8 mouse cellular contexts compared by ENCODE assay signal in genomic region chr9:57260940-57261339, GRCm38 (mm10). TPM values are rescaled to one million over a fixed set of nuclear protein-coding genes. Genes with fewer than 3 reads are reported as not detected.
DNase-seq lines count a peak whose midpoint lies in the region; ATAC-seq lines count a peak whose summit lies in the region.

No protein-coding gene starts in this region.

- no peaks in the 10 kb centered on the region for H3K9me3 ChIP-seq in heart, embryonic 11.5 days (replicated peaks; ENCODE audit: control insufficient read depth, low read length)
- no peaks in the 10 kb centered on the region for H3K9me3 ChIP-seq in forebrain, embryonic 11.5 days (ENCODE audit: control insufficient read depth, low read length)
- no peaks in the 10 kb centered on the region for H3K9me3 ChIP-seq in liver, embryonic 11.5 days (ENCODE audit: control insufficient read depth, low read length)
- no peaks in the 10 kb centered on the region for H3K9me3 ChIP-seq in stomach, embryonic 16.5 days (replicated peaks; ENCODE audit: control insufficient read depth, low read length)

- peaks cover 15% of the 10 kb centered on the region for H3K4me1 ChIP-seq in heart, embryonic 11.5 days (ENCODE audit: control insufficient read depth, insufficient read depth, low read length)
- H3K4me1 ChIP-seq in forebrain, embryonic 11.5 days (replicated peaks; ENCODE audit: control insufficient read depth, insufficient read depth, low read length), result peaks cover 5% of the 10 kb centered on the region; the same call in 1 of the 2 replicates
- peaks cover 20% of the 10 kb centered on the region for H3K4me1 ChIP-seq in liver, embryonic 11.5 days (replicated peaks; ENCODE audit: control insufficient read depth, insufficient read depth, low read length)
- peaks cover 20% of the 10 kb centered on the region for H3K4me1 ChIP-seq in stomach, embryonic 16.5 days (ENCODE audit: control insufficient read depth, insufficient read depth, low read length)

- H3K4me2 ChIP-seq in heart, embryonic 11.5 days, result peak overlapping the region; percentile 98
- peak overlapping the region; percentile 95 for H3K4me2 ChIP-seq in forebrain, embryonic 11.5 days (ENCODE audit: low read depth, low read length, severe bottlenecking)
- H3K4me2 ChIP-seq in liver, embryonic 11.5 days, result peak overlapping the region; percentile 97
- H3K4me2 ChIP-seq in stomach, embryonic 16.5 days (ENCODE audit: low read depth, low read length), result peak overlapping the region; percentile 77

- H3K36me3 ChIP-seq in heart, embryonic 11.5 days (ENCODE audit: control insufficient read depth, insufficient read depth, low read length), result peaks cover 17% of the 10 kb centered on the region
- peaks cover 2% of the 10 kb centered on the region; the same call in 1 of the 2 replicates for H3K36me3 ChIP-seq in forebrain, embryonic 11.5 days (ENCODE audit: control insufficient read depth, insufficient read depth, low read length)
- peaks cover 24% of the 10 kb centered on the region for H3K36me3 ChIP-seq in liver, embryonic 11.5 days (ENCODE audit: control insufficient read depth, insufficient read depth, low read length)
- peaks cover 10% of the 10 kb centered on the region for H3K36me3 ChIP-seq in stomach, embryonic 16.5 days (ENCODE audit: control insufficient read depth, insufficient read depth, low read length)

- no peak overlapping the region for H3K27ac ChIP-seq in heart, embryonic 11.5 days (ENCODE audit: low read depth, low read length)
- no peak overlapping the region for H3K27ac ChIP-seq in forebrain, embryonic 11.5 days (ENCODE audit: low read depth, low read length)
- H3K27ac ChIP-seq in liver, embryonic 11.5 days (ENCODE audit: low read depth, low read length), result peak overlapping the region; percentile 78
- peak overlapping the region; percentile 87; the same call in 1 of the 2 replicates for H3K27ac ChIP-seq in stomach, embryonic 16.5 days (ENCODE audit: low read length)

- H3K27me3 ChIP-seq in heart, embryonic 11.5 days (ENCODE audit: control insufficient read depth, insufficient read depth, low read length), result no peaks in the 10 kb centered on the region
- H3K27me3 ChIP-seq in forebrain, embryonic 11.5 days (ENCODE audit: control insufficient read depth, insufficient read depth, low read length), result peaks cover 2% of the 10 kb centered on the region; the same call in 1 of the 2 replicates
- no peaks in the 10 kb centered on the region for H3K27me3 ChIP-seq in liver, embryonic 11.5 days (replicated peaks; ENCODE audit: control insufficient read depth, insufficient read depth, low read length)
- no peaks in the 10 kb centered on the region for H3K27me3 ChIP-seq in stomach, embryonic 16.5 days (ENCODE audit: control insufficient read depth, insufficient read depth, low read length)

- ATAC-seq in heart, embryonic 11.5 days (replicated peaks; ENCODE audit: insufficient number of reproducible peaks, low FRiP score, low TSS enrichment), result no peak
- no peak for ATAC-seq in forebrain, embryonic 11.5 days (replicated peaks; ENCODE audit: low FRiP score)
- no peak for ATAC-seq in liver, embryonic 11.5 days (replicated peaks; ENCODE audit: low FRiP score)
- no peak for ATAC-seq in stomach, embryonic 16.5 days (ENCODE audit: insufficient read depth, low FRiP score)

- H3K9ac ChIP-seq in heart, embryonic 11.5 days (ENCODE audit: low read depth, low read length), result peak overlapping the region; percentile 88
- peak overlapping the region; percentile 82 for H3K9ac ChIP-seq in forebrain, embryonic 11.5 days (ENCODE audit: low read length)
- peak overlapping the region; percentile 86 for H3K9ac ChIP-seq in liver, embryonic 11.5 days (ENCODE audit: low read depth, low read length)
- H3K9ac ChIP-seq in stomach, embryonic 16.5 days (ENCODE audit: low read length), result peak overlapping the region; percentile 96

- 15% methylated on average over 12 of the region's 12 CpGs for WGBS in heart, embryonic 11.5 days (ENCODE audit: insufficient replicate concordance)
- 22% methylated on average over 12 of the region's 12 CpGs for WGBS in forebrain, embryonic 11.5 days
- WGBS in liver, embryonic 11.5 days, result 11% methylated on average over 12 of the region's 12 CpGs
- WGBS in stomach, embryonic 16.5 days, result 19% methylated on average over 12 of the region's 12 CpGs

- no peak for DNase-seq in heart, postnatal 4 days
- peak; percentile 50 for DNase-seq in CD4-positive helper T cell, adult 2 months (ENCODE audit: low read depth, low spot score)
- DNase-seq in forebrain, embryonic 11.5 days (ENCODE audit: low spot score), result no peak
- DNase-seq in liver, embryonic 11.5 days (ENCODE audit: low spot score), result no peak
- DNase-seq in embryo, embryonic 10.5 days (ENCODE audit: low spot score), result no peak
- no peak for DNase-seq in right cerebral cortex, postnatal 4 days

- peak overlapping the region; percentile 87 for H3K4me3 ChIP-seq in heart, embryonic 11.5 days (ENCODE audit: low read depth, low read length)
- H3K4me3 ChIP-seq in forebrain, embryonic 11.5 days (ENCODE audit: low read depth, low read length), result peak overlapping the region; percentile 79
- H3K4me3 ChIP-seq in liver, embryonic 11.5 days (ENCODE audit: low read depth, low read length), result peak overlapping the region; percentile 90
- H3K4me3 ChIP-seq in stomach, embryonic 16.5 days (replicated peaks; ENCODE audit: low read length), result peak overlapping the region; percentile 89

RNA-seq across cellular contexts. Expression of gene 1700017B05Rik, which starts 1.5 kb away (rescaled TPM):
- polyA plus RNA-seq in heart, embryonic 11.5 days (2014; fragmentation: Nextera tagmentation; extraction: Ambion mirVana), result 15.5 and 16.2 TPM in 2 replicates
- total RNA-seq in heart, postnatal 4 days (2021), result 10 to 100 TPM; 21.6 to 26.6 TPM
- 12.5 TPM in 2 replicates for polyA plus RNA-seq in forebrain, embryonic 11.5 days (2014; fragmentation: Nextera tagmentation; extraction: Ambion mirVana)
- 27.0 and 29.5 TPM in 2 replicates for polyA plus RNA-seq in liver, embryonic 11.5 days (2014; fragmentation: Nextera tagmentation; extraction: Ambion mirVana)
- polyA plus RNA-seq in stomach, embryonic 16.5 days (2015; fragmentation: Nextera tagmentation; extraction: Ambion mirVana), result 21.7 and 23.0 TPM in 2 replicates

RNA-seq across cellular contexts. Expression of gene Trcg1, which starts 24.6 kb away (rescaled TPM):
- polyA plus RNA-seq in heart, embryonic 11.5 days (2014; fragmentation: Nextera tagmentation; extraction: Ambion mirVana), result not detected in 2 replicates
- total RNA-seq in heart, postnatal 4 days (2021), result not detected
- polyA plus RNA-seq in forebrain, embryonic 11.5 days (2014; fragmentation: Nextera tagmentation; extraction: Ambion mirVana), result 0.09 TPM in 1 of 2 replicates, not detected in the other
- polyA plus RNA-seq in liver, embryonic 11.5 days (2014; fragmentation: Nextera tagmentation; extraction: Ambion mirVana), result not detected in 2 replicates
- 0.07 TPM in 1 of 2 replicates, not detected in the other for polyA plus RNA-seq in stomach, embryonic 16.5 days (2015; fragmentation: Nextera tagmentation; extraction: Ambion mirVana)

Comparison
In these comparisons a context has a peak if more than half of its experiments do, and no peak if none do; other contexts are left out.
1. H3K27ac ChIP-seq: peak in liver, embryonic 11.5 days (single experiment) and stomach, embryonic 16.5 days (single experiment); none in heart, embryonic 11.5 days (single experiment) and forebrain, embryonic 11.5 days (single experiment).
2. Peak in every context shown above with its lines, with median percentiles within 50 percentile points of each other: H3K4me2 ChIP-seq, H3K4me3 ChIP-seq and H3K9ac ChIP-seq.